Mouse (Mus musculus) kidney, embryonic 16.5 days (tissue): ENCODE results near the gene Phkg1. TPM values are rescaled to one million over a fixed set of nuclear protein-coding genes. Genes with fewer than 3 reads are reported as not detected.

ENCODE experiments used
- ATAC-seq: fragments of 200-750 bp; cut with Nextera tagmentation; 2 replicates; pipeline ENCODE4 v1.8.0; 2017; ENCODE audit warnings: moderate TSS enrichment; ENCODE audit not compliant: low FRiP score, low TSS enrichment
- H3K27ac ChIP-seq: fragments of 300-500 bp; sonication (generic); 2 replicates; pipeline ENCODE4 v1.5.1; 2014; ENCODE audit warnings: low read length
- H3K27me3 ChIP-seq: fragments of 300-500 bp; sonication (generic); 2 replicates; pipeline ENCODE4 v1.6.1; 2014; ENCODE audit warnings: low read length, control low read depth, mixed read lengths; ENCODE audit not compliant: insufficient read depth
- H3K36me3 ChIP-seq: fragments of 300-500 bp; sonication (generic); 2 replicates; pipeline ENCODE4 v1.6.1; 2014; ENCODE audit warnings: low read length, control low read depth, mixed read lengths; ENCODE audit not compliant: insufficient read depth
- H3K4me1 ChIP-seq: fragments of 300-500 bp; sonication (generic); 2 replicates; pipeline ENCODE4 v1.6.1; 2014; ENCODE audit warnings: low read length, control low read depth, mixed read lengths; ENCODE audit not compliant: insufficient read depth
- H3K4me2 ChIP-seq: fragments of 300-500 bp; sonication (generic); replicated peaks from 2 replicates; pipeline ENCODE4 v1.6.1; 2014; ENCODE audit warnings: low read depth, low read length
- H3K4me3 ChIP-seq: fragments of 300-500 bp; sonication (generic); 2 replicates; pipeline ENCODE4 v1.5.1; 2014; ENCODE audit warnings: mild to moderate bottlenecking, low read length
- H3K9ac ChIP-seq: fragments of 300-500 bp; sonication (generic); replicated peaks from 2 replicates; pipeline ENCODE4 v1.6.1; 2014; ENCODE audit warnings: low read length
- H3K9me3 ChIP-seq: fragments of 300-500 bp; sonication (generic); 2 replicates; pipeline ENCODE4 v1.6.1; 2016; ENCODE audit warnings: low read length, control low read depth
- WGBS: fragments of 180-500 bp; shearing (Covaris S2); extraction: QIAGEN DNeasy Blood & Tissue Kit; methylation state at CpG from one replicate; pipeline ENCODE4 v1.1.7; 2014; 5-methylcytosine and 5-hydroxymethylcytosine counted together
- polyA plus RNA-seq: library from polyadenylated mRNA; unstranded; fragments of >200 nt; fragmentation: Nextera tagmentation; extraction: Ambion mirVana; gene quantifications from 2 replicates; pipeline ENCODE4 v1.2.1, GENCODE M21; 2015

Phkg1 gene
- polyA plus RNA-seq, 1 experiment from 2014 or later = 0.21 TPM

DNA sequence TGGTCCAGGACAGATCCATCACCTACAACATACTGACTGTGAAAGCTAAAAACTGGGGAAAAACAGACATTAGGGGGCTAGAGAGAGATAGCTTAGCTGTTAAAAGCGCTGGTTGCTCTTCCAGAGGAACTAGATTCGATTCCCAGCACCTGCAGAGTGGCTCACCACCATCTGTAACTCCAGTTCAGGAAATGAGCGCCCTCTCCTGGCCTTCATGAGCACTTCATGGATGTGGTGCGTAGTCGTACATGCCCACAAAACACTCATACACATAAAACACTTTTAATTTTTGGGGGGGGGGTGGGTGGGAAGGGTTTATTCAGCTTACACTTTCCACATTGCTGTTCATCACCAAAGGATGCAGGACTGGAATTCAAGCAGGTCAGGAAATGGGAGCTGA, 41.9 kb downstream of the Phkg1 start:
- Histone ChIP-seq H3K4me2 (no peak overlapping the region), H3K9me3 (no peaks in the 10 kb centered on the region), H3K27ac (no peak overlapping the region), H3K4me3 (no peak overlapping the region), H3K27me3 (no peaks in the 10 kb centered on the region), H3K4me1 (no peaks in the 10 kb centered on the region), H3K9ac (no peak overlapping the region), H3K36me3 (peaks cover 38% of the 10 kb centered on the region)
- 84% methylated on average over 5 of the region's 5 CpGs for WGBS
- no peak for ATAC-seq

DNA sequence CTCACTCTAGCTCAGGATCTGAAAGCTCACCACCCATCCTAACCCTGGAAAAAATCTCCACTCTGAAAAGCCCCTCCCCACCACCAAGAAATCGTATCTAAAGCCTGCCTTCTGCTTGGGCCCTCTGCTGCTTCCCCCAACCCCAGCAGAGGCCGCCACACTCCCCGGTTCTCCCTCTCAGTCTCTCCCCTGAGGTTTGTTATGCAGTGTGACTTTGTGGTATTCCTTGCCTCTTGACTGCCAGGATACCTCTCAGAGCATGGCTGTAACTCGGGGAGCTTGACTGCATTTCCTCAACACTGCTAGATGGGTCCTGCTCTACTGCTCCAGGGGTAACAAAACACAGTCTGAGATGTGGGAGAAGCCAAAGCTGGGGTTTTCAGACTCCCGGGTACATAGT, 43.2 kb downstream of the Phkg1 start:
- no peak overlapping the region for H3K9ac ChIP-seq
- no peaks in the 10 kb centered on the region for H3K4me1 ChIP-seq
- no peak overlapping the region for H3K4me2 ChIP-seq
- no peaks in the 10 kb centered on the region for H3K27me3 ChIP-seq
- H3K27ac ChIP-seq = no peak overlapping the region
- 39% methylated on average over 5 of the region's 5 CpGs for WGBS
- peak; percentile 73; the same call in 1 of the 2 replicates for ATAC-seq
- peaks cover 33% of the 10 kb centered on the region for H3K36me3 ChIP-seq
- H3K4me3 ChIP-seq = no peak overlapping the region
- no peaks in the 10 kb centered on the region for H3K9me3 ChIP-seq

DNA sequence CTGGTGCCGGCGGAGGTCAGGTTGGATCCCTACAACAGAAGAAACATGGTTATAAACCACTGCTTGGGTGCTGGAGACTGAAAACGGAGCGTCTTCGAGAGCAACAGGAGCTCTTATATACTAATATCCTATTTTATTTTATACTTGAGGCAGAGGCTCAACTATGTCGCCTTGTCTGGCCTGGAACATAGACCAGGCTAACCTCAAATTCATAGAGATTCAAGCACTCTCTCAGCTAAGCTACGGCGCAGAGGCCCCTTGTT, 50.9 kb downstream of the Phkg1 start:
- 53% methylated on average over 8 of the region's 8 CpGs for WGBS
- H3K27ac ChIP-seq = no peak overlapping the region
- H3K4me1 ChIP-seq = peaks cover 11% of the 10 kb centered on the region; the same call in 1 of the 2 replicates
- no peaks in the 10 kb centered on the region for H3K27me3 ChIP-seq
- H3K4me3 ChIP-seq = peak overlapping the region; percentile 87
- no peaks in the 10 kb centered on the region for H3K9me3 ChIP-seq
- peak overlapping the region; percentile 63 for H3K4me2 ChIP-seq
- no peak for ATAC-seq
- peak overlapping the region; percentile 89 for H3K9ac ChIP-seq
- H3K36me3 ChIP-seq = peaks cover 29% of the 10 kb centered on the region

DNA sequence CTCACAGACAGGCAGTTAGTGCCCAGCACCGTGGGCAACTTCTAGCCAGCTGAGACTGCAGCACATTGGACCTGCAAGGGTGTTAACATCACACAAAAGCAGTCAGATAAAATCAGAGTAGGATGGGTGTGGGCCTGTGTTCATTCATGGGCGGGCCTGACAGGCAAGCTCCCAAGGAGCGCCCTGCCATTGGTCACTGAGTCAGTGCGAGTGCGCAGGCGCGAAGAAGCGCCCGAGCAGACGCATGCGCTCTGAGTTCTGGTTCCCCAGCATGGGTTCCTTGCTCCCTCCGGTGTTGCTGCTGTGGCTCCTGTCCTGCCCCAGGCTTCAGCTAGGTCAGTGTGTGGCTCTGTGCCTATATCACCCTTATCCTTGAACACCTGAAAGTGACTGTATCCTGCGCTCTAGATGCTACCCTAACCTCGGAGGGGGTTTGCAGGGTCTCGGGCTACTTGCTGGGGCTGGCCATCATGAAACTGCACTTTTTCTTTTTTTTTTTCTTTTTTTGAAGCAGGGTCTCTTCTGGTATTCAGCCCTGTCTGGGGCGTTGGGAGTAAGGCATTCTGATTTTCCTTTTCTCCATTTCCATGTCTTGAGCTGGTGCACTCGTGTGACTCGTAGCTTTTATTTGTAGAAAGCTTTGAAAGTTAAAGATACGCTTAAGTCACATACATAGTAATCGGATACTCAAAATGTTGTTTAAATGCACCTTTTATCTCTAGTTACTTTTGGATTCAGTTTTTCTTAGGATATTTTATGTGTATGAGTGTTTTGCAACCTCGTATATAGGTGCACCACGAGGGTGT, 51.4 kb downstream of the Phkg1 start, which contains the start of gene Sumf2:
TSS of gene Sumf2 (plus strand) at position 235 of the 806 bp plus-strand sequence.
- Histone ChIP-seq H3K9me3 (no peaks in the 10 kb centered on the region), H3K36me3 (peaks cover 29% of the 10 kb centered on the region), H3K4me1 (peaks cover 11% of the 10 kb centered on the region; the same call in 1 of the 2 replicates), H3K4me2 (peak within 1 kb of the TSS; percentile 63), H3K4me3 (peak within 1 kb of the TSS; percentile 87), H3K9ac (peak within 1 kb of the TSS; percentile 89), H3K27ac (peak within 1 kb of the TSS; percentile 69), H3K27me3 (no peaks in the 10 kb centered on the region)
- 11% methylated on average over 22 of the region's 22 CpGs for WGBS
- ATAC-seq = peak; percentile 99

DNA sequence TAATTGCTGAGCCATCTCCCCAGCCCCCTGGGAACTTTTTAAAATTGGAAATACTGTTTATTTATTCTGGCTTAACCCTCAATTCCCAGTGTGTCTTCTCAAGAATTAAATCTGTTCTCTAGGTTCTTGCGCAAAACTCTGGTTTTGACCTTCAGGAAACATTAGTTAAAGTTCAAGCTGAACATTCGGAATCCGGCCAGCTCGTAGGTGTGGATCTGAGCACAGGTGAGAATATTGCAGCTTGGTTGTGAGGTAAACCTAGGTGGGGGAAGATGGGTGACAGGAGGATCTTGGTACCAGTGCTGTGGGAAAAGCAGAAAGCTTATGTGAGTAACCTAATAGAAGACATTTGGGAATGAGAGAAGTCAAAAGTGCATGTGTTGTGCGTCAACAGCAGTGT, 53.5 kb downstream of the Phkg1 start:
- ATAC-seq = no peak

More for the DNA sequence above, 53.5 kb downstream of the Phkg1 start:
- Histone ChIP-seq H3K9ac (no peak overlapping the region), H3K4me3 (no peak overlapping the region), H3K4me2 (no peak overlapping the region), H3K36me3 (peaks cover 26% of the 10 kb centered on the region), H3K4me1 (peaks cover 11% of the 10 kb centered on the region; the same call in 1 of the 2 replicates), H3K27ac (no peak overlapping the region), H3K9me3 (no peaks in the 10 kb centered on the region), H3K27me3 (no peaks in the 10 kb centered on the region)
- 94% methylated on average over 5 of the region's 5 CpGs for WGBS

Other genes starting within 250 kb of the Phkg1 start
- 6.3 and 6.6 TPM in 2 replicates for gene Zfp11, start 228.4 kb downstream of the Phkg1 start, polyA plus RNA-seq
- gene Sept14, start 190.0 kb downstream of the Phkg1 start, polyA plus RNA-seq = not detected in 2 replicates
- gene Mrps17, start 183.1 kb downstream of the Phkg1 start, polyA plus RNA-seq = 198 and 203 TPM in 2 replicates
- gene Nipsnap2, start 173.5 kb downstream of the Phkg1 start, polyA plus RNA-seq = 152 and 161 TPM in 2 replicates
- 60.9 and 61.0 TPM in 2 replicates for gene Psph, start 111.1 kb downstream of the Phkg1 start, polyA plus RNA-seq
- gene Sumf2, start 51.6 kb downstream of the Phkg1 start, polyA plus RNA-seq = 54.0 and 59.2 TPM in 2 replicates
- 1,059 and 1,110 TPM in 2 replicates for gene Chchd2, start 11.1 kb downstream of the Phkg1 start, polyA plus RNA-seq
- 6.5 and 7.8 TPM in 2 replicates for gene Zbed5, start 2.8 kb downstream of the Phkg1 start, polyA plus RNA-seq
- gene Nupr1l, start 10.0 kb upstream of the Phkg1 start, polyA plus RNA-seq = 4.4 and 4.9 TPM in 2 replicates
- gene Vkorc1l1, start 43.4 kb upstream of the Phkg1 start, polyA plus RNA-seq = 20.4 and 22.3 TPM in 2 replicates
- gene Gusb, start 104.5 kb upstream of the Phkg1 start, polyA plus RNA-seq = 55.0 and 59.4 TPM in 2 replicates
- 59.2 and 73.9 TPM in 2 replicates for gene Asl, start 130.7 kb upstream of the Phkg1 start, polyA plus RNA-seq
- gene Crcp, start 130.7 kb upstream of the Phkg1 start, polyA plus RNA-seq = 43.7 and 46.2 TPM in 2 replicates
- 67.7 and 70.1 TPM in 2 replicates for gene Tpst1, start 174.8 kb upstream of the Phkg1 start, polyA plus RNA-seq
- 5.9 and 6.3 TPM in 2 replicates for gene Kctd7, start 246.3 kb upstream of the Phkg1 start, polyA plus RNA-seq